Mouse (Mus musculus) ovary, adult 18-20 months (tissue): ENCODE measurements around the gene Olfr1356.
"Not testable (repeated sequence)": the region's sequence is repeated elsewhere in the genome, so short reads cannot be mapped to it uniquely, and the experiment has no call there.

Experiments used
- DNase-seq: peaks from one replicate; pipeline ENCODE4 v3.0.0; 2022; ENCODE audit warnings: low spot score, mixed read lengths

Gene Olfr1356

DNA sequence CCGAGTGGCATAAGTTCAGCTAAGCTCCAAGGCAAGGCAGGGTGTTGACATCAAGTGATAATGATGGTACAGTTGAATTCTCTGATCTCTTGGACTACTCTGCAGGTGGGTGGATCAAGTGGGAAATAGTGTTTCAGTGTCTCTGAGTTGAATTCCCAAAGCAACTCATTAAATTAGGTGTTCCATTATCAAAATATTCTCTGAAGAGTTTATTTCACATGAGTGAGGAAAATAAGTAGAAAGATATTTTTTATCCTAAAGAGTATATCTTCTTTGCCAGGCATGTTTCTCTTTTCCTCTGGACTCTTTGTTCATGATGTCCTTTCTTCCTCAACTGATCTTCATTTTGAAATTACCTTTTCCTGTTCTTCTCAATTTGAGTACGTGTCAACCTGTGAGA, at the start of gene Olfr1356:
Olfr1356 (minus strand) TSS at position 101 of the 400 bp plus-strand sequence.
- DNase-seq = no peak

- no peak for DNase-seq
Measured at GRCm38 (mm10) chr10:78875240-78875639, 23.3 kb upstream of the Olfr1356 start, which contains the start of gene Olfr1355. Gene Olfr1355 (plus strand): TSS chr10:78875540.

- not testable (repeated sequence) for DNase-seq
Measured at GRCm38 (mm10) chr10:78840456-78840855, 11.5 kb downstream of the Olfr1356 start.

GRCm38 (mm10) chr10:78812358-78813060, 39.5 kb downstream of the Olfr1356 start:
- DNase-seq = no peak

DNA sequence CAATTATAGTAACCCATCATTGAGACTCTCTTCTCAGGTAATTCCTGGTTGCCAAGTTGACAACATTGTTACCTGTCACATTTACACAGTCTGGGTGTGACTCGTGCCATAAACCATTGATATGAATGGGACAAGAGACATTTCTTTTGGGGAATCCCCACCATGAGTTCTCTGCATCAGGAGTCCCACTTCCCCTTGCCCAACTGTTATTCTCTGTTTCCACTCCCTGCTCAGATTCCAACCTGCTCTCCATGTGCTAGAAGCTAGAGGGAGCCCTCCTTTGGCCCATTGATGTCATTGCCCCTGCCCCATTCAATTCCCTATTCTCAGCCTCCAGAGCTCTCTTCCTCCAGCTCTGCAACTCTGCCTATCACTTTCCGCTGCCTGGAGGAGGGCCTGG, 50.5 kb downstream of the Olfr1356 start:
- DNase-seq = no peak
